Mouse (Mus musculus) hindbrain, embryonic 12.5 days (tissue): ENCODE results near the gene Maml2. TPM values are rescaled to one million over a fixed set of nuclear protein-coding genes. Genes with fewer than 3 reads are reported as not detected.
A peak's percentile ranks its signal among the peaks of the same experiment; 100 is the strongest.

Source experiments
- ATAC-seq: fragments of 200-750 bp; cut with Nextera tagmentation; 2 replicates; pipeline ENCODE4 v1.8.0; 2017; ENCODE audit warnings: moderate TSS enrichment; ENCODE audit not compliant: low FRiP score
- H3K27ac ChIP-seq: fragments of 300-500 bp; sonication (generic); 2 replicates; pipeline ENCODE4 v1.5.1; 2016; ENCODE audit warnings: mild to moderate bottlenecking
- H3K27me3 ChIP-seq: fragments of 300-500 bp; sonication (generic); 2 replicates; pipeline ENCODE4 v1.6.1; 2016; ENCODE audit warnings: mild to moderate bottlenecking
- H3K36me3 ChIP-seq: fragments of 300-500 bp; sonication (generic); 2 replicates; pipeline ENCODE4 v1.6.1; 2016; ENCODE audit warnings: mild to moderate bottlenecking
- H3K4me1 ChIP-seq: fragments of 300-500 bp; sonication (generic); 2 replicates; pipeline ENCODE4 v1.6.1; 2016
- H3K4me2 ChIP-seq: fragments of 300-500 bp; sonication (generic); replicated peaks from 2 replicates; pipeline ENCODE4 v1.6.1; 2016; ENCODE audit warnings: mild to moderate bottlenecking
- H3K4me3 ChIP-seq: fragments of 300-500 bp; sonication (generic); 2 replicates; pipeline ENCODE4 v1.5.1; 2016; ENCODE audit warnings: mild to moderate bottlenecking
- H3K9ac ChIP-seq: fragments of 300-500 bp; sonication (generic); 2 replicates; pipeline ENCODE4 v1.6.1; 2016; ENCODE audit warnings: mild to moderate bottlenecking, moderate library complexity
- H3K9me3 ChIP-seq: fragments of 300-500 bp; sonication (generic); replicated peaks from 2 replicates; pipeline ENCODE4 v1.6.1; 2016; ENCODE audit warnings: mild to moderate bottlenecking
- WGBS: fragments of 180-500 bp; shearing (Covaris S2); methylation state at CpG from one replicate; pipeline ENCODE4 v1.1.7; 2016; 5-methylcytosine and 5-hydroxymethylcytosine counted together
- polyA plus RNA-seq: library from polyadenylated mRNA; unstranded; fragments of >200 nt; fragmentation: Nextera tagmentation; extraction: Ambion mirVana; gene quantifications from 2 replicates; pipeline ENCODE4 v1.2.1, GENCODE M21; 2016

Maml2 gene
- polyA plus RNA-seq, 1 experiment from 2014 or later, result 14.1 TPM

DNA sequence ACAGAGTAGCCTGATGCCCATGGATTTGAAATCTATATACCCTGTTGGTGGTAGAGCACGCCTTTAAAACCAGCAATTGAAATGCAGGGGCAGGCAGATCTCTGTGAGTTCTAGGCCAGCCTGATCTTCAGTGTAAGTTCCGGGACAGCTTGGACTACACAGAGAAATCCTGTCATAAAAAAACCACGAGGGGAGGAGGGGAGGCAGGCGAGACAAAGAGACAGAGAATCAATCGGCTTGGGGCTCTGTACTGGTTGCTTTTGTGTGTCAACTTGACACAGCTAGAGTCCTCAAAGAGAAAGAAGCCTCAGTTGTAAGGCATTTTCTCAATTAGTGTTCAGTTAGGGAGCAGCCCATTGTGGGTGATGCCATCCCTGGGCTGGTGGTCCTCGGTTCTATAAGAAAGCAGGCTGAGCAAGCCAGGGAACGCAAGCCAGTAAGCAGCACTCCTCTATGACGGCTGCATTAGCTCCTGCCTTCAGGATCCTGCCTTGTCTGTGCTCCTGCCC lies 258.3 kb downstream of the Maml2 start:
- Histone ChIP-seq H3K27ac (no peak overlapping the region), H3K4me2 (no peak overlapping the region), H3K9me3 (no peaks in the 10 kb centered on the region), H3K36me3 (no peaks in the 10 kb centered on the region), H3K9ac (no peak overlapping the region), H3K4me3 (no peak overlapping the region), H3K27me3 (no peaks in the 10 kb centered on the region), H3K4me1 (peaks cover 8% of the 10 kb centered on the region)
- 45% methylated on average over 8 of the region's 8 CpGs for WGBS
- no peak; the same call in 1 of the 2 replicates for ATAC-seq

DNA sequence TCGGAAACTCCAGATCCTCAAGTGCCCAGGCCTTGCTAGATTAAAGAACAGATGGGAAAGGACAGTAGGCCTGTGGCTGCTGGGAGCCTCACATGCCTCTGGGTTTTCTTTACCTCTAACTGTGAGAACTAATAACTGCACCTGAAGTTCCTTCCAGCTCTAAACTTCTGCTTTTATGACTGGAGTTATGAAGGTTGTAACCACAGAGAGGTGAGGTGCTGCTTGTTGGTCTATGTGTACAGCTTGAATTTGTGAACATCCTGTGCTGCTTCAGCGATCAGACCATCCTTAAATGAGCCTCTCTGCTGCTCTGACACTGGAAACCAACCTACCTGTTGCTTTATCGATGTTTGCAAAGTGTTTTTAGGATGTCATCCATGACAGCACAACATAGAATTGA lies 258.9 kb downstream of the Maml2 start:
- WGBS, result 95% methylated on average over 3 of the region's 3 CpGs
- H3K27ac ChIP-seq, result no peak overlapping the region
- H3K4me3 ChIP-seq, result no peak overlapping the region
- no peak for ATAC-seq
- peaks cover 8% of the 10 kb centered on the region for H3K4me1 ChIP-seq
- H3K4me2 ChIP-seq, result no peak overlapping the region
- no peaks in the 10 kb centered on the region for H3K27me3 ChIP-seq
- no peaks in the 10 kb centered on the region for H3K9me3 ChIP-seq
- no peak overlapping the region for H3K9ac ChIP-seq
- no peaks in the 10 kb centered on the region for H3K36me3 ChIP-seq

DNA sequence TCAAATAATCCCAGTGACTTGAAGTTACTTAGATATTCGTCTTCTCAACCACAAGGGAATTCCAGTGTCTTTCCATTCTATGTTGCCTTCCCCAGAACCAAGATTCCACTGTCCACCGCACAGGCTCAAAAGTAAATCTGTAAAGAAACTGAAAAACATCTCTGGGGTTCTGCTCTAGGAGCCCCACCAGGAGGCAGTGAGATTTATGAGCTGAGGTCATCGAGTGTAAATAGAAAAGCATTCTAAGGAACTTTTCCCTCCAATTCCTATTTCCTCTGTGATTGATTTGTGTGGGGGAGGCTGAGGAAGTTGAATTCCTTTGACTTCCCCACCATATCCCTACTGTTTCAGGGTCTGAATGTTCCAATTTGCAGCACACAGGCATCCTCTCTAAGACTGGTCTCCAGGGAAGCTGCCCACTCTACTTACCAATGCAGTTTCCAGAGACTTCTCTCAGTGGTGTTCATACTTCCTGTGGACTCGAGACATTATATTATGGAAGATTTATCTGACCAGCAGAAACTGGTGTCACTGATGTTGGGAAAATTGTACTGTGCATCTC lies 261.1 kb downstream of the Maml2 start:
- Histone ChIP-seq H3K9ac (no peak overlapping the region), H3K36me3 (no peaks in the 10 kb centered on the region), H3K9me3 (no peaks in the 10 kb centered on the region), H3K27me3 (no peaks in the 10 kb centered on the region), H3K4me1 (peaks cover 13% of the 10 kb centered on the region), H3K4me2 (no peak overlapping the region), H3K4me3 (no peak overlapping the region), H3K27ac (no peak overlapping the region)
- WGBS, result 74% methylated on average over 4 of the region's 4 CpGs
- ATAC-seq, result no peak

DNA sequence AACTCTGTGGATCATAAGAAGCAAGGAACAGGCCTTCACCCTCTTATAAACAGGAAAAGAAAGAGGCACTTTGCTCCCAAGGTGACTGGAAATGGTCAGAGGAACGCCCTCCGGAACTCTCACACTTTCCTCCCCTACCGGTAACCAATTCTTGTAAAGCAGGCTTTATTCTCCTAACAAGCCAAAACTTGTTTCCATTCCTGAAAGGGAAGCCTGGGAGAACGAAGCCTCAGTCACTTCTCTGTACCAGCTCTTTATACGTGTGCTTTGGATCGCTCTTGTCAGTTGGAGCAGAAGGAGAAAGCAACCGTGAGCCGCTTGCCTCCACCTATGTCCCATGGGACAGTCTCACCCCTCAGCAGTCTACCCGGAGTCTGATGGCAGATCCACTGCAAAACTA lies 262.9 kb downstream of the Maml2 start:
- no peak overlapping the region for H3K9ac ChIP-seq
- no peak overlapping the region for H3K4me3 ChIP-seq
- H3K4me1 ChIP-seq, result peaks cover 28% of the 10 kb centered on the region
- H3K4me2 ChIP-seq, result no peak overlapping the region
- ATAC-seq, result no peak
- no peak overlapping the region for H3K27ac ChIP-seq
- H3K9me3 ChIP-seq, result no peaks in the 10 kb centered on the region
- WGBS, result 77% methylated on average over 9 of the region's 9 CpGs
- H3K36me3 ChIP-seq, result no peaks in the 10 kb centered on the region
- H3K27me3 ChIP-seq, result no peaks in the 10 kb centered on the region

DNA sequence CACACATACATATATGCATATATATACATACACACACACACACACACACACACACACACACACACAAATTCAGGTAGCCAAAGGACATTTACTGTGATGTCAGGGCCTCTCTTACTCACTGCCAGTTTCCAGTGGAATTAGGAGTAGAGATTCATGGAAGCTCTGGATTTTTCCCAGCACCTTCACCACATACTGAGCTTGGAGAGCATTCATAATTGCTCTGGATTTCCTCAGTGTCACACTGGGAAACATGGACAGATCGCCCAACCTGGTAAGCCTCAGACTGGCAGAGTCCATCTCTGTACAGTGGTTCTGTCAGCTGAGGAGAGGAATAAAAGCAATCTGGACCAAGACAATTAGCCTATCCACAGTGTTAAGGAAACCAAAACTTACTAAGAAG lies 263.6 kb downstream of the Maml2 start:
- no peaks in the 10 kb centered on the region for H3K27me3 ChIP-seq
- H3K9me3 ChIP-seq, result no peaks in the 10 kb centered on the region
- 92% methylated on average over 1 of the region's 1 CpGs for WGBS
- no peak overlapping the region for H3K4me3 ChIP-seq
- ATAC-seq, result no peak
- H3K36me3 ChIP-seq, result no peaks in the 10 kb centered on the region
- no peak overlapping the region for H3K9ac ChIP-seq
- peaks cover 26% of the 10 kb centered on the region for H3K4me1 ChIP-seq
- no peak overlapping the region for H3K27ac ChIP-seq
- H3K4me2 ChIP-seq, result no peak overlapping the region

DNA sequence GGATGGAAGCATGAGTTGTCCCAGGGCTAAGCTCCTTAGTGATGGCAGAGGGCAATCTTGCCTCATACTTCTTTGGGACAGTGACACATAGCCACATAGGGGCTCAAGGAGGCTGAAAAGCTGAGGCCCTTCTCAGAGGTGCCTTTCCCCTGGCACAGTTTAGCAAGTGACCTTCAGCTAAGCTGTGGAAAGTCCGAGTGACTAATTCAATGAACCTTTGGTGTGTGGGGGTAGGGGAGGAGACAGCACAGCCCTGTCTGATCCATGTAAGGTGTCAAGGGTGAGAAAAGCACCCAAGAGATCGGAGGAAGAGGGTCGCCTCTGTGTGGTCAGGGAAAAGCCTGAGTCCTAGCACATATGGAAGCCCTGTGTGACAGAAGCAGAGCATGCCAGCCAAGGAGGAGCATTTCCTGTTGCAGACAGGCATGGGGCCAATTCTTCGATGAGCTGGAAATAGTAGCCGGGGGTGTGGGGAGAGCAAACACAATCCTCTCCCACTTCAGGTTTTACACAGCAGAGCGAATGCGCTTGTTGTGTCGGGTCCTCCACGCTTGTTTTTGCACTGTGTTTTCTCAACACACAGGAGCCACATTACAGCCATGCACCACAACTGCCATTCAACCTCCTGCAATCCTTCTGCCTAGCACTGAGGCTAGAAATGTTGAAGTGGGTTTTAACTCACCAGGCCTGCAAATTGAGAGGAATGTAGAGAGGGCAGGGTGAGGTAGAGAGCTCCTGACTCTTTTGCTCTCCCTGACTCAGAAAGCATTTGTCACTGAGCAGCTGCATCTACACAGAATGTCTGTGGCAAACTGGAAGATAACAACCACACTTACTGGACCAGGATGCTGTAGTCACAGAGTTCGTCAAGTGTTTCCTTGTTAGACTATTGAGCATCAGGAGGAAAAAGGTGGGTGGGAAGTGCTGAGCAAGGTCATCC lies 266.0 kb downstream of the Maml2 start:
- Histone ChIP-seq H3K4me3 (no peak overlapping the region), H3K9me3 (no peaks in the 10 kb centered on the region), H3K9ac (no peak overlapping the region), H3K36me3 (no peaks in the 10 kb centered on the region), H3K27me3 (no peaks in the 10 kb centered on the region), H3K4me1 (peaks cover 27% of the 10 kb centered on the region), H3K4me2 (no peak overlapping the region), H3K27ac (peak overlapping the region; percentile 40; the same call in 1 of the 2 replicates)
- WGBS, result 65% methylated on average over 10 of the region's 10 CpGs
- no peak for ATAC-seq

DNA sequence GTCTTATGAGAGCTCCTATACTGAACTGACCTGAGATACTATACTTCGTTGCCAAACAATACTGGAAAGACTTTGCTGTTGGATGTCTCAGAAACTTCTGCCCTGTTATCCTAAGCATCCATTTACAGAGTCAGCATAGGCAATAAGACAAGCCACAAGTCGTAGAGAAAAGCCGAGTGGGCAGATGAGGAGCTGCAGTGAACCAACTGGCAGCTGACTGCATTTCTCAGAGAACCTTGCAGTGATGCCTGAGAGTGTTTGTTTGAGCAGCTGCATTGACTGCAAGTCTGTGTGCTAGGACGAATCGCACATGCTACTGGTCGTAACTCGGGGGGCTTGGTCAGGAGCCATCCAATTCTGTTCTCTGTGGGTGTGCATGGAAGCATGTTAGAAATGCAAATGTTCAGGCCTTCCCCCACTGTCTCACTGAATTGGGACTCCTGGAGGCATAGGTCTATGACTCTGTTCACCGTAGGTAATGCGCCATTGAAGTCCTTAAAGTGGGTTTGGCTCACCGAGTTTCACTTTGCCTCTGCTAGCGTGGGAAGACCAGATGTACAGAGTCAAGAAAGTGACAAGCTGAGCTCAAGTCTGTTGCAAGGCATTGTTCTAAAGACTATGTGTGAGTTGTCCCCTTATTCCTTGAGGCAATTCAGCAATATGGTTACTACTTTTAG lies 267.7 kb downstream of the Maml2 start:
- Histone ChIP-seq H3K4me1 (peaks cover 24% of the 10 kb centered on the region), H3K36me3 (no peaks in the 10 kb centered on the region), H3K9me3 (no peaks in the 10 kb centered on the region), H3K4me2 (no peak overlapping the region), H3K27ac (no peak overlapping the region), H3K9ac (no peak overlapping the region), H3K4me3 (no peak overlapping the region), H3K27me3 (no peaks in the 10 kb centered on the region)
- 55% methylated on average over 11 of the region's 11 CpGs for WGBS
- no peak for ATAC-seq

DNA sequence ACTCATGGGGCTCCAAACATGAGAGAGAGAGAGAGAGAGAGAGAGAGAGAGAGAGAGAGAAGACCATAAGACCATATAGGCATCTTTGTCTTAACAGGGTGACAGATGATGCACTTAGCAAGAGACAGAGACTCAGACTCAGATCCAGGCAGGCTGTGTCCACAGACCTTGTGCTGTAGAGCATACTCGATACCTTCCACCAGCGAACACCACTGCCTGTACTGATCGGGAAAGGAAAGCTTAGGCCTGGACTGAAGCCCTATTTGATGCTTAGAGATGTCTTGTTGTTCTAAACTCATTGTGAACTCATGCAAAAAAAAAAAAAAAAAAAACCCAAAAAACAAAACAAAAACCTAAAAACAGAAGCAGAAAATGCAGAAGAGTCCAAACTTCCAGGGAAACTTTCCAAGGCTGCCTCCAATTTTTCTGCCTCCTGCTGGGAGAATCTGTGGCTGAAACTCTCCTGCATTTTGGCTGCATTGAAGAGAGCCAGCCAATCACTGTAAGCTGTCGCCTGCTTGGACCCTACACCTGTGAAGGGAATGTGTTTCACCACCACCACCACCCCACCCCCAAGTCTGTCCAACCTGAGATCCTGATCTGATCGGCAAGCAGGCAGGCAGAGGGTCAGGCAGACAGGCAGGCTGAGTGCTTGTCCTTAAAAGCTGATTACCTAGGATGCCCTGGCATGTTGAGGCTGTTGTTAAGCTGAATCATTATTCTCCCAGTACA lies 268.6 kb downstream of the Maml2 start:
- no peak for ATAC-seq

DNA sequence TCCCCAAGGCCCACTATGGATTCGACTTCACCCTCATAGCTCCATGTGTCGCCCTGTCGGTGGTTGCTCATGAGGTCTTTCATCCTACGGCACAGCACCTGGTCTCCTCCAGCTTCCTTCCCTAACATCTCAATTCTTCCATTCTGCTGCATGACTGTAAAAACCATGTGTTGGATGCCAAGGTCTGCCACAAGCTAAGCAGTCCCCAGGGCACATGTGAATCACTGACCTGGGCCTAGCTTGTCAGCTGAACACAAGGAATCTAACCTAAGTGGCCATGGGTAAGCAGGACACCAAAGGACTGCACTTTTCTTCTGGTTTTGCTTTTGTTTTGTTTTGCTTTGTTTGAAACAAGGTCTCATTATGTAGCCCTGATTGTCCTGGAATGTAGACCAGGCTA lies 271.3 kb downstream of the Maml2 start:
- H3K27me3 ChIP-seq, result no peaks in the 10 kb centered on the region
- WGBS, result 88% methylated on average over 4 of the region's 4 CpGs

More for the DNA sequence above, 268.6 kb downstream of the Maml2 start:
- no peaks in the 10 kb centered on the region for H3K27me3 ChIP-seq
- WGBS, result 81% methylated on average over 5 of the region's 5 CpGs
- H3K4me1 ChIP-seq, result peaks cover 24% of the 10 kb centered on the region
- no peak overlapping the region for H3K9ac ChIP-seq
- no peak overlapping the region for H3K4me2 ChIP-seq
- H3K4me3 ChIP-seq, result no peak overlapping the region
- H3K9me3 ChIP-seq, result no peaks in the 10 kb centered on the region
- no peak overlapping the region for H3K27ac ChIP-seq
- H3K36me3 ChIP-seq, result no peaks in the 10 kb centered on the region

DNA sequence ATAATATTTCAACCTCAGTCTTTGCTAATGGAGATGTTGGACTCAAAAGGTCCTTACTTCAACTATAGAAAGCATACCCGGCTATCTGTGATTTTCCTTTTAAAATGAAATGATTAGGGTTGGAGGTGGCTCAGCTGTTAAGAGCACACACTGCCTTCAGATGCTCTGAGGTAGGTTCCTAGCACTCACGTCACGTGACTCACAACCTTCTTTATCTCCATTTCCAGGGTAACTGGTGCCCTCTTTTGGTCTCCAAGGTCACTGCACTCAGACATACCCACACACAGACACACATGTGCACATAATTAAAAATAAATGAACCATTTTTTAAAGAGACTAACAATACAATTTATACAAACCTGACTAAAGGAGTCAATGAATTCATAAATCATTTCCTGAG lies 275.1 kb downstream of the Maml2 start:
- Histone ChIP-seq H3K36me3 (no peaks in the 10 kb centered on the region), H3K27me3 (no peaks in the 10 kb centered on the region), H3K9me3 (no peaks in the 10 kb centered on the region), H3K27ac (no peak overlapping the region), H3K4me2 (no peak overlapping the region), H3K4me3 (no peak overlapping the region), H3K9ac (no peak overlapping the region), H3K4me1 (peaks cover 8% of the 10 kb centered on the region)
- ATAC-seq, result no peak
- 89% methylated on average over 3 of the region's 3 CpGs for WGBS

More for the DNA sequence above, 271.3 kb downstream of the Maml2 start:
- ATAC-seq, result no peak
- Histone ChIP-seq H3K36me3 (no peaks in the 10 kb centered on the region), H3K9ac (no peak overlapping the region), H3K4me3 (no peak overlapping the region), H3K9me3 (no peaks in the 10 kb centered on the region), H3K27ac (no peak overlapping the region), H3K4me1 (peaks cover 17% of the 10 kb centered on the region), H3K4me2 (no peak overlapping the region)

DNA sequence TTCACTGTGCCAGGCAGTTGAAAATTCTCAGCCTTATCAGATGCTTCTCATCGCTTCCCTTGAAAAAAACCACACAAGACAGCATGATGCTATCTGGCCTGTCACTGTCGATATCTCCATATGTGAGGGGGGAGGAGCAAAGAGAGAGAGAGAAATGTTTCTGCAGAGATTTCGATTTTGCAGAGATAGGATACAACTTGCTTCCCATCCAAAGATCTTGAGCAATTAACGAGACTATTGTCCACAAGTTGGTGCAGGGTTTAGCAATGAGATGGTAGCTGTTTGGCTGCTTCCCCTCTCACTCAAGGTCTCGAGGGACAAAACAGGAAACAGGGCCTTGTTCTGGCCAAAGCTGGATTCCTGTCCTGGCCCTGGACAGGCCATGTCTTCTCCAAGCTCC lies 276.3 kb downstream of the Maml2 start:
- H3K9ac ChIP-seq, result no peak overlapping the region
- WGBS, result 72% methylated on average over 5 of the region's 5 CpGs
- H3K4me3 ChIP-seq, result no peak overlapping the region
- H3K36me3 ChIP-seq, result no peaks in the 10 kb centered on the region
- peaks cover 7% of the 10 kb centered on the region for H3K4me1 ChIP-seq
- no peak overlapping the region for H3K27ac ChIP-seq
- ATAC-seq, result no peak
- no peak overlapping the region for H3K4me2 ChIP-seq
- no peaks in the 10 kb centered on the region for H3K9me3 ChIP-seq
- no peaks in the 10 kb centered on the region for H3K27me3 ChIP-seq

DNA sequence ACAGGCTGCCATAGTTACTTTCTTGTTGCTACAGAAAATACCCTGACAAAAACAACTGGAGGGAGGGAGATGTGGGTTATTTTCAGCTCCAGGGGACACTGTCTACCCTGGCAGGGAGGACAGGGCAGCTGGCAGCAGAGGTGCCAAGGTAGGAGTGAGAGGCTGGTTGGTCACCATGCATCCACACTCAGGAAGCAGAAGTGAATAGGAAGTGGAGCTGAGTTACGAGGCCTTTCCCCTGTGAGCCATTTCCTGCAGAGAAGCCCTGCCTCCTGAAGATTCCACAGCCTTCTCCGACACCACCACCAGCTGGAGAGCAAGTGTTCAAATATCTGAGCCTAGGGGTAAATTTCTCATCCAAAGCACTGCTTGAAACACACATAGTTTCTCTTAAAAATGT lies 277.2 kb downstream of the Maml2 start:
- H3K4me2 ChIP-seq, result no peak overlapping the region
- H3K9me3 ChIP-seq, result no peaks in the 10 kb centered on the region
- H3K4me3 ChIP-seq, result no peak overlapping the region
- peaks cover 7% of the 10 kb centered on the region for H3K4me1 ChIP-seq
- no peak for ATAC-seq
- H3K9ac ChIP-seq, result no peak overlapping the region
- no peak overlapping the region for H3K27ac ChIP-seq
- H3K36me3 ChIP-seq, result no peaks in the 10 kb centered on the region
- no peaks in the 10 kb centered on the region for H3K27me3 ChIP-seq
- 71% methylated on average over 2 of the region's 2 CpGs for WGBS
